Mouse (Mus musculus) liver, adult 2 months (tissue): ENCODE results near the gene Myog. TPM values are rescaled to one million over a fixed set of nuclear protein-coding genes. Genes with fewer than 3 reads are reported as not detected.
"Not testable (repeated sequence)": the region's sequence is repeated elsewhere in the genome, so short reads cannot be mapped to it uniquely, and the experiment has no call there.

ENCODE experiments used
- DNase-seq: peaks from one replicate; pipeline ENCODE4 v3.0.0-alpha.2; 2011; ENCODE audit warnings: low read depth, low spot score; ENCODE audit errors: extremely low read depth
- H3K27ac ChIP-seq: fragments of 200-500 bp; replicated peaks from 2 replicates; pipeline ENCODE4 v1.5.1; 2012; ENCODE audit warnings: low read depth, mild to moderate bottlenecking, control low read depth, inconsistent platforms, low read length; ENCODE audit not compliant: insufficient read depth
- H3K27me3 ChIP-seq: fragments of 200-500 bp; 2 replicates; pipeline ENCODE4 v1.6.1; 2012; ENCODE audit warnings: mild to moderate bottlenecking, moderate library complexity, low read length, inconsistent platforms; ENCODE audit not compliant: control insufficient read depth, insufficient read depth
- H3K36me3 ChIP-seq: fragments of 200-500 bp; 2 replicates; pipeline ENCODE4 v1.6.1; 2012; ENCODE audit warnings: low read length, inconsistent platforms; ENCODE audit not compliant: control insufficient read depth, insufficient read depth
- H3K4me1 ChIP-seq: fragments of 200-500 bp; 2 replicates; pipeline ENCODE4 v1.6.1; 2011; ENCODE audit warnings: low read length; ENCODE audit not compliant: control insufficient read depth, insufficient read depth
- H3K4me3 ChIP-seq: fragments of 200-500 bp; 2 replicates; pipeline ENCODE4 v1.5.1; 2011; ENCODE audit warnings: low read depth, mild to moderate bottlenecking, control low read depth, low read length, moderate library complexity; ENCODE audit not compliant: insufficient read depth
- H3K79me2 ChIP-seq: fragments of 200-500 bp; 2 replicates; pipeline ENCODE4 v1.6.1; 2012; ENCODE audit warnings: inconsistent platforms, mild to moderate bottlenecking, low read length, moderate library complexity; ENCODE audit not compliant: control insufficient read depth, insufficient read depth
- H3K9ac ChIP-seq: fragments of 200-500 bp; 2 replicates; pipeline ENCODE4 v1.6.1; 2012; ENCODE audit warnings: low read depth, mild to moderate bottlenecking, control low read depth, inconsistent platforms, low read length
- CTCF ChIP-seq: fragments of 200-500 bp; IDR thresholded peaks from 2 replicates; pipeline ENCODE4 v1.5.1; 2011; ENCODE audit warnings: low read depth, low read length, control low read depth
- POLR2A ChIP-seq: fragments of 200-500 bp; IDR thresholded peaks from 2 replicates; pipeline ENCODE4 v1.6.1; 2011; ENCODE audit warnings: low read length, control low read depth; ENCODE audit not compliant: insufficient read depth; ENCODE audit errors: extremely low read depth
- WGBS: fragments of 180-500 bp; shearing (Covaris S2); methylation state at CpG from one replicate; pipeline ENCODE4 v1.1.7; 2018; 5-methylcytosine and 5-hydroxymethylcytosine counted together
- polyA plus RNA-seq: library from polyadenylated mRNA; depleted of rRNA; stranded (reverse); fragments of >200 nt; gene quantifications from 2 replicates; pipeline ENCODE4 v1.2.3, GENCODE M21; 2012
- total RNA-seq: library from RNA; depleted of rRNA; stranded (reverse); fragments of >200 nt; gene quantifications from 2 replicates; pipeline ENCODE4 v1.2.3, GENCODE M21; 2014

The Myog gene
- total and polyA plus RNA-seq, 2 experiments = not detected

GRCm38 (mm10) chr1:134245004-134245717, 44.6 kb upstream of the Myog start:
- DNase-seq = no peak
- no peak overlapping the region for H3K27ac ChIP-seq
- H3K79me2 ChIP-seq = no peaks in the 10 kb centered on the region
- H3K4me1 ChIP-seq = peaks cover 9% of the 10 kb centered on the region
- no peak overlapping the region for H3K9ac ChIP-seq
- no peak overlapping the region for H3K4me3 ChIP-seq
- H3K36me3 ChIP-seq = no peaks in the 10 kb centered on the region
- WGBS = 80% methylated on average over 13 of the region's 14 CpGs
- H3K27me3 ChIP-seq = no peaks in the 10 kb centered on the region
- no peak for TF ChIP-seq POLR2A
- TF ChIP-seq CTCF = no peak

DNA sequence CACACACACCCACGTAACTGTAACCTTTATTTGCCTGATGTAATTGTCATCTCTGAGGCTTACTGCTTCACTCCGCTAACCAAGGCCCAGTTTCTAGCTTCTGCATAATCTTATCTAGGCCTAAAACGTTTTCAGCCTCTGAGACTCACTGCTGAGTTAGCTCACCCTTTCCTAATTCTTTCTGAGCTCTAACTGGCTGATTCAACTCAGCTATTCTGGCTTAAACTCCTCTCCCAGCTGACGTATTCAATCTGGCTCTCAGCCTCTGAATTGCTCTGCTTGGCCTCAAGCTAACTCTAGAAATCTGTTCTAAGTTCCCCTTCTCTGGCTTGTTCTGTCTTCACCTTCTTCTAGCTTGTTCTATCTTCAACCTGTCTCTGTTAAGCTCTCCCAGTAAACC, 43.2 kb upstream of the Myog start:
- no peaks in the 10 kb centered on the region for H3K27me3 ChIP-seq
- H3K4me1 ChIP-seq = peaks cover 9% of the 10 kb centered on the region
- WGBS = 72% methylated on average over 4 of the region's 4 CpGs
- no peak for DNase-seq
- TF ChIP-seq POLR2A (no peak), CTCF (no peak)
- no peak overlapping the region for H3K4me3 ChIP-seq
- H3K27ac ChIP-seq = no peak overlapping the region
- H3K79me2 ChIP-seq = no peaks in the 10 kb centered on the region
- H3K36me3 ChIP-seq = no peaks in the 10 kb centered on the region
- no peak overlapping the region for H3K9ac ChIP-seq

GRCm38 (mm10) chr1:134249681-134250080, 40.1 kb upstream of the Myog start:
- not testable (repeated sequence) for DNase-seq, H3K4me3 ChIP-seq, H3K27me3 ChIP-seq, H3K79me2 ChIP-seq, H3K27ac ChIP-seq, H3K9ac ChIP-seq, H3K36me3 ChIP-seq, H3K4me1 ChIP-seq
- WGBS = 85% methylated on average over 1 of the region's 1 CpGs

- TF ChIP-seq CTCF (no peak), POLR2A (no peak)
- no peak for DNase-seq
- 89% methylated on average over 6 of the region's 6 CpGs for WGBS
- no peaks in the 10 kb centered on the region for H3K27me3 ChIP-seq
- H3K27ac ChIP-seq = no peak overlapping the region
- no peak overlapping the region for H3K4me3 ChIP-seq
- no peaks in the 10 kb centered on the region for H3K4me1 ChIP-seq
- H3K36me3 ChIP-seq = no peaks in the 10 kb centered on the region
- H3K79me2 ChIP-seq = no peaks in the 10 kb centered on the region
- no peak overlapping the region for H3K9ac ChIP-seq
Measured at GRCm38 (mm10) chr1:134264341-134264740, 25.4 kb upstream of the Myog start.

DNA sequence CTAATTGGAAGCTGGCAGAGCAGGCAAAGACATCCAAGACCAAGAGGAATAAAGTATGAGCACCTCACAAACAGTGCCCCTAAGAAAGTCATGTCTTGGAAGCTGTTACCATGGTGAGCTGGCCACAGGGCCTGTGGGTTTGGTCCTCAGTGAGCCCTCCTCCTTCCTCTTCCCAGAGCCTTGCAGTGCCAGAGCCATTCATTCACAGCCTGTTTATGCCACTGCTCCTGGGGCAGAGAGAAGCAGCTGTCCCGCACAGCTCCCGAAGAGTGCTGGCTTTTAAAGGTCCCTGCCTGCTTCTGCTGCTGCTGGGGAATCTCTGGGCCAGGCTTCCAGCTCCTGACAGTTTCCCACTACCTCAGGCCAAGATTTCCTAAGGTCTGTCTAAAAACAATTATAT, 24.0 kb upstream of the Myog start:
- Histone ChIP-seq H3K4me3 (no peak overlapping the region), H3K9ac (no peak overlapping the region), H3K27me3 (no peaks in the 10 kb centered on the region), H3K79me2 (no peaks in the 10 kb centered on the region), H3K36me3 (no peaks in the 10 kb centered on the region), H3K4me1 (no peaks in the 10 kb centered on the region), H3K27ac (no peak overlapping the region)
- no peak for TF ChIP-seq CTCF
- no peak for TF ChIP-seq POLR2A
- no peak for DNase-seq
- 67% methylated on average over 2 of the region's 2 CpGs for WGBS

DNA sequence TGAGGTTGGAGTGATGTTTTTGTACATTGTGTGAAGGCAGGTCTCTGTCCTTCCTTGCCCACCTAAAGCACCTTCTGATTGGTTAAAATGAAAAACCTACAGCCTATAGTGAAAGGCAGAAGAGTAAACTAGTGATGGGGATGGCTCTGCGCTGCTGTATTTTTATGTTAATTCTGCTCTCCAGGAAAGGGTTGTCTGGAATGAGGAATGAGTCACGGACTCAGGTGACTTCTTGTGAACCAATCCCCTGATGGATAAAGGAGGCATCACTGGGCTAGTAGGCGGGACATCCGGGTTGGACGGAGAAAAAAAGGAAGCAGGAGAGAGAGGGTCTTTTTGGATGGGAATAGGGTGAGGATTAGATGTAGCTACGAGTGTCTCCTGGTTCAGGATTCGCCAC, 19.8 kb upstream of the Myog start:
- Histone ChIP-seq H3K79me2 (no peaks in the 10 kb centered on the region), H3K36me3 (no peaks in the 10 kb centered on the region), H3K27ac (no peak overlapping the region), H3K9ac (no peak overlapping the region), H3K4me3 (no peak overlapping the region), H3K27me3 (no peaks in the 10 kb centered on the region; the same call in 1 of the 2 replicates), H3K4me1 (no peaks in the 10 kb centered on the region)
- no peak for DNase-seq
- 81% methylated on average over 7 of the region's 7 CpGs for WGBS
- TF ChIP-seq CTCF (no peak), POLR2A (no peak)
